Mouse (Mus musculus) spleen, adult 2 months (tissue): ENCODE results near the gene Adgrg5.

Experiments
- CTCF ChIP-seq: fragments of 200-500 bp; IDR thresholded peaks from 2 replicates; pipeline ENCODE4 v1.5.1; 2011; ENCODE audit warnings: mild to moderate bottlenecking, inconsistent platforms; ENCODE audit not compliant: insufficient read depth, insufficient read length, insufficient replicate concordance; ENCODE audit errors: extremely low read depth
- POLR2A ChIP-seq: fragments of 200-500 bp; IDR thresholded peaks from 2 replicates; pipeline ENCODE4 v1.6.1; 2011; ENCODE audit warnings: low read depth, low read length, inconsistent platforms

DNA sequence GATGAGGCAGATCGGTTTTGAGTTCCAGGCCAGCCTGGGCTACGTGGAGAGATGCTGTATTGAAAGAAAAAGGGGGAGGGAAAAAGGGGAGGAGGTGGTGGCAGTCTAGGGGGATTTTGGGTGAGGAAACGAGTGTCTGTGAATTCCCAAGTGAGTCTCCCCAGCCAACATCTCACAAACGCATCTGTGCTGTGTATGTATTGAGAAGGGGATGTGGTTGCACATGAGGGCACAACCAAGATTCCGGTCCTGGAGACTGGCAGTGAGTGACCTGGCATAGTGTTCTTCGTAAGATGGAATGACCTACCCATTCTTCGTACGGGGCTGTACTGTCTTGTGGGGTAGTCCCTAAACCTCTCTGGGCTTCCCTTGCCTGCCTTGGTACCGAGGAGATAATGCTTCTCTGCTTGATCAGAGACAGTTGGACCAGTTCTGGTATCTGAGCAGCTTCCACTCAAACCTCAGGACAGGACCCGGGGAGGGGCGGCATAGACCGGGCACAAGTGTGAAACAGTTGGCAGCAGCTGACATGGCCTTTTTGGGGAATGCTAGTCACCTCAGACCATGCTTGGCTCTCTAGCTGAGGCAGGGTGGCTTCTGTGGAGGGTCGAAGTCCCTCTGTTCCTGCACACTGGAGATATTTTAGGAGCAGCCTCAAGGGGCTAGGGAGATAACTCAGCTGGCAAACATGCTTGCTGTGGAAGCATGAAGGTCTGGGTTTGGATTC, 55.3 kb downstream of the Adgrg5 start:
- TF ChIP-seq CTCF (no peak), POLR2A (no peak)
